Mouse (Mus musculus) testis, adult 2 months (tissue): ENCODE measurements around the gene Bcas1. TPM values are rescaled to one million over a fixed set of nuclear protein-coding genes. Genes with fewer than 3 reads are reported as not detected.

Experiments used
- H3K27ac ChIP-seq: fragments of 200-500 bp; 2 replicates; pipeline ENCODE4 v1.5.1; 2012; ENCODE audit warnings: low read depth, low read length; ENCODE audit not compliant: control insufficient read depth, insufficient read depth
- H3K27me3 ChIP-seq: fragments of 200-500 bp; 2 replicates; pipeline ENCODE4 v1.6.1; 2012; ENCODE audit warnings: mild to moderate bottlenecking, low read length, moderate library complexity; ENCODE audit not compliant: control insufficient read depth, insufficient read depth
- H3K36me3 ChIP-seq: fragments of 200-500 bp; 2 replicates; pipeline ENCODE4 v1.6.1; 2012; ENCODE audit warnings: mild to moderate bottlenecking, low read length; ENCODE audit not compliant: control insufficient read depth, insufficient read depth
- H3K4me1 ChIP-seq: fragments of 200-500 bp; 2 replicates; pipeline ENCODE4 v1.6.1; 2012; ENCODE audit warnings: low read length; ENCODE audit not compliant: control insufficient read depth, insufficient read depth
- H3K4me3 ChIP-seq: fragments of 200-500 bp; 2 replicates; pipeline ENCODE4 v1.5.1; 2012; ENCODE audit warnings: low read depth, mild to moderate bottlenecking, low read length, moderate library complexity, mixed read lengths; ENCODE audit not compliant: control insufficient read depth
- CTCF ChIP-seq: fragments of 200-500 bp; IDR thresholded peaks from 2 replicates; pipeline ENCODE4 v1.5.1; 2012; ENCODE audit warnings: low read depth, mild to moderate bottlenecking, inconsistent platforms, low read length, moderate library complexity; ENCODE audit not compliant: control insufficient read depth, insufficient read depth, insufficient replicate concordance
- POLR2A ChIP-seq: fragments of 200-500 bp; IDR thresholded peaks from 2 replicates; pipeline ENCODE4 v1.6.1; 2012; ENCODE audit warnings: low read depth, mild to moderate bottlenecking, inconsistent platforms, low read length, moderate library complexity; ENCODE audit not compliant: control insufficient read depth
- polyA plus RNA-seq: library from polyadenylated mRNA; depleted of rRNA; stranded (reverse); fragments of >200 nt; gene quantifications from 2 replicates; pipeline ENCODE4 v1.2.3, GENCODE M21; 2012; rRNA removed

Gene Bcas1
- polyA plus RNA-seq, 1 experiment = 19.4 TPM

DNA sequence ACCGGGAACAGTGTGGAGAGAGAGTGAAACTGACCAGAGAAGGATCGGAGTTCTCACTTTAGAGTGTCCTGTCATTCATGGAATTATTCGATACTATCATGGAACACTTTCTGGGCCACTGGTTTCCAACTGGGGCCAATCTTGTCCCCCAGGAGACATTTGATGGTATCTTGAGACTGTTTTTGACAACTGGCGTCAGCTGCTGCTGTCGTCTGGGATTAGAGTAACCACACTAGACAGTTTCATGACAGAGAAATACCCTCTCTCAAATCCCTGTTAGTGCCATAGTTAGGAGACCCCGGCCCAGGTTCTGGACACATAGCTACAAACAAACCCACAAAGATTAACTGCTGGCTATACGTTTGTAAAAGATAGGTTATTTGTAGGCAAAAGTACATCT is 124.0 kb downstream of the Bcas1 start:
- no peaks in the 10 kb centered on the region for H3K27me3 ChIP-seq
- no peak overlapping the region for H3K4me3 ChIP-seq
- H3K27ac ChIP-seq = no peak overlapping the region
- H3K36me3 ChIP-seq = no peaks in the 10 kb centered on the region
- peaks cover 13% of the 10 kb centered on the region for H3K4me1 ChIP-seq
- TF ChIP-seq POLR2A (no peak), CTCF (no peak)

DNA sequence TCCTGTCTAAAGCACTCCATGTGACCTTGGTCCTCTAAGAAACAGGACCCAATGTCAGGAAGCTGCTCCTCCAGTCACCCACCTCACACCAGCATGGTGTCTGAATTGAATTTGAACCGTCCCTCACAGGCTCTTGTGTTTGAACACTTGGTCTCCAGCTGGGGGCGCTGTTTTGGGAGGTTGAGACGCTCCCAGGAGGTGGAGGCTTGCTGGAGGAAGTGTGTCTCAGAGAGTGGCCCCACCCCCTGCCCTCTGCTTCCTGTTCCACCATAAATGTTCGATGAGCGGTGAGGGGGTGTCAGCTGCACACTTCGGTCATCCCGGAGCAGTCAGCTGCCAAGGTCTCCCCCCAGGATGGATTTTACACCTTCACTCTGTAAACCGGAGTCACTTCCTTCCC is 124.8 kb downstream of the Bcas1 start:
- TF ChIP-seq CTCF (peak; percentile 33; the same call in 1 of the 2 replicates), POLR2A (no peak)
- H3K4me3 ChIP-seq = peak overlapping the region; percentile 22; the same call in 1 of the 2 replicates
- H3K36me3 ChIP-seq = no peaks in the 10 kb centered on the region
- H3K27me3 ChIP-seq = no peaks in the 10 kb centered on the region
- no peak overlapping the region for H3K27ac ChIP-seq
- H3K4me1 ChIP-seq = peaks cover 11% of the 10 kb centered on the region

Other genes with a start within 250 kb of the Bcas1 start
- 7.7 and 10.8 TPM in 2 replicates for gene Pfdn4, start 68.6 kb upstream of the Bcas1 start, polyA plus RNA-seq
- gene Cyp24a1, start 69.3 kb upstream of the Bcas1 start, polyA plus RNA-seq = 0.34 and 0.48 TPM in 2 replicates
- 2.9 and 4.1 TPM in 2 replicates for gene 4930470P17Rik, start 174.2 kb upstream of the Bcas1 start, polyA plus RNA-seq